Mouse (Mus musculus): ENCODE data around the gene Cyp4x1.

Cyp4x1 gene

GRCm38 (mm10) chr4:115090592-115090991 lies 43.5 kb downstream of the Cyp4x1 start:
- DNase-seq (ENCODE audit: low read depth, low spot score): no peak

GRCm38 (mm10) chr4:115088611-115089338 lies 45.3 kb downstream of the Cyp4x1 start, which contains the start of gene Pdzk1ip1:
Gene Pdzk1ip1 (plus strand): TSS chr4:115088708.
- DNase-seq (ENCODE audit: low read depth, low spot score): peak; percentile 43

GRCm38 (mm10) chr4:115086763-115087415 lies 47.2 kb downstream of the Cyp4x1 start:
- DNase-seq (ENCODE audit: low read depth, low spot score): no peak

DNA sequence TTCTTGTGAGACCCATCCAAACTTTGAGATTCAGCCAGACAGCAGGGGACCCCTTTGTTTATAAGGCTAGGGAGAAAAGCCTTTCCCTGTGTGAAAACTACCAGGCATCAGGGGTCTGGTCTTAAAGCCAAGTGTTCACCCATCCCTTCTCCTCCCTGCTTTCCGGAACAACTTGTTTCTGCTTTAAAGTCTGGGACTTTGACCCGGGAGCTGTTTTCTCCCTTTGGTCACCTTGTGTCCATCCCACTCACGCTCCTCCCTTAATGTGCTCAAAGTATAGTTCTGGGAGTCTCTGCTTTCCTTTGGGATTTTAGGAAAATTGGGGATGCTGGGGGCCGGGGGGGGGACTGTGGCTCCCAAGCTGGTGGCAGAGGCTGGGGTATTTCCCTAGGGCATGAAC lies 47.8 kb downstream of the Cyp4x1 start:
- DNase-seq (ENCODE audit: low read depth, low spot score): no peak

- DNase-seq (ENCODE audit: low read depth, low spot score): peak; percentile 58
Measured at GRCm38 (mm10) chr4:115085522-115086095, 48.5 kb downstream of the Cyp4x1 start.

- DNase-seq (ENCODE audit: low read depth, low spot score): no peak
Measured at GRCm38 (mm10) chr4:115083031-115083430, 51.0 kb downstream of the Cyp4x1 start.

DNA sequence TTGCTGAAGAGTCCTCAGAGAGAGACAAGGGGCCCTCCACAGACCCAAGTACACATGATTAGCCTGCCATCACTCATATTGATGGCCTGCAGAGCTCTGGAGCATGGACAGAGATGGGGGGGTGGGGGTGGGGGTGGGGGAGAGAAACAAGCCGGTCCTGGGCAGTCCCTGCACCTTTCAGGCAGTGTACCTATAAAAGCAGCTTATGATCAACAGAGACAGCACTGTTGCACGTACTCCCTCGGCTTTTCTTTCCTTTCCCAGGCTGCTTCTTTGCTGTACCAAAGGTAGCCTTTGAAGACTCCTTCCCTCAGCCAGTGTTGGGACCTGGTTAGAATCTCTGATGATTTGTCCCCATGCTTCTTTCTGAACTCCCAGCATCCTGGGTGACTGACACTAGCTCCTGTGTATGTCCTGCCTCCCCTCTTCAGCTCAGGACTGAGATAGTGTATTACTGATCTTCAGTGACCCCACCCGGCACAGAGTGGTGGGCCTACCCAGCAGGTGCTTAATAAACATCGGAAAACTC lies 54.2 kb downstream of the Cyp4x1 start:
- no peak for DNase-seq (ENCODE audit: low read depth, low spot score)

GRCm38 (mm10) chr4:115078892-115079820 lies 54.9 kb downstream of the Cyp4x1 start:
- DNase-seq (ENCODE audit: low read depth, low spot score): no peak

DNA sequence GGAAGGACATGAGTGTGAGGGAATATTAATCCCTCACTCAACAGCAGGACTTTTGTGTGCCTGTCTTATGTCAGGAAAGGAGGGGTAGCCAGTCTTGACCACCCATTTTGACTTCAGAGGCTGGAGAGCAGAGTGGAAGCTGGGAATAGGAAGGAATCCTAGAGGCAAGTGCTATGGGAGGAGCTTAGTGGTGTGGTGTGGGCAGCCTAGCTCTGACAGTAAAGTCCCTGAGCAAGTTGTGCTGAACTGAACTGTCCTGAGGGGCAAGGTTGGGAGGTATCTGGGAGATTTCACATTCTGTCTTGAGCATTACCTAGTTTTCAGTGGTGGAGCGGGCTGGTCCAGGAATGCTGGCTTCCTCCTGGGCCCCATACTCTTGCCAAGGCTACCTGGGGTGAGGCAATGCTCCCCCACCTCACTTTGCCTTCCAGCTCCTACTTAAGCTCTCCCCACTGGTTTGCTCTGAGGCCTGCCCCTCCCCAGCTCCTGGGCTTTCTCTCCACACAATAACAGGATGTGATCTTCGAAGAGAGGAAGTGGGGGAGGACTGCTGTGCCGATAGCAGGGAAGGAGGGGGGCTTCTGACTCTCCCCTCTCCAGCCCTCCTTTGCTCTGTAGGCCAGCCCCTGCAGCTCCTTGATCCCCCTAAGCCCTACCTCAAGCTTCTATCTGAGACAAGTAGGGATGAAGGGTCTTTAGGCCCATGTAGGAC lies 58.7 kb downstream of the Cyp4x1 start:
- DNase-seq (ENCODE audit: low read depth, low spot score): no peak

DNA sequence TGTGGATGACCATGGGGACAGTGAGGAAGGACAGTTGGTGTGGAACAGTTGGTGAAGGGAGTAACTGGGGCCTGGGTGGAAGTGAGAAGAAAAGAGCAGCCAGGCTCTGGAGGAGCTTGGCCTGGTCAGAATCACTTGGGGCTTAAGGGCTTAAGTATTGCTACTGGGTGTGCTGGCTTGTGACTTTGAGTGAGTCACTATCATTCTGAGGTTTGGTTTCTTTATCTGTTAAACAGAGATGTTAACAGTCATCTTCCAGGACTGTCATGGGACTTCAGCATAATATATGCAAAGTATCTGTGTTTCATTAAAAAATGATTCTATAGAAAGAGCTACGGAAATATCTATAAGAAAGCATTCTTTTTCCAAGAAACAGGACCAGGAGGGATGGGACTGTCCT lies 59.3 kb downstream of the Cyp4x1 start:
- no peak for DNase-seq (ENCODE audit: low read depth, low spot score)

GRCm38 (mm10) chr4:115071668-115072067 lies 62.4 kb downstream of the Cyp4x1 start:
- no peak for DNase-seq (ENCODE audit: low read depth, low spot score)

- DNase-seq (ENCODE audit: low read depth, low spot score): no peak
Measured at GRCm38 (mm10) chr4:115063518-115064239, 70.4 kb downstream of the Cyp4x1 start.

DNA sequence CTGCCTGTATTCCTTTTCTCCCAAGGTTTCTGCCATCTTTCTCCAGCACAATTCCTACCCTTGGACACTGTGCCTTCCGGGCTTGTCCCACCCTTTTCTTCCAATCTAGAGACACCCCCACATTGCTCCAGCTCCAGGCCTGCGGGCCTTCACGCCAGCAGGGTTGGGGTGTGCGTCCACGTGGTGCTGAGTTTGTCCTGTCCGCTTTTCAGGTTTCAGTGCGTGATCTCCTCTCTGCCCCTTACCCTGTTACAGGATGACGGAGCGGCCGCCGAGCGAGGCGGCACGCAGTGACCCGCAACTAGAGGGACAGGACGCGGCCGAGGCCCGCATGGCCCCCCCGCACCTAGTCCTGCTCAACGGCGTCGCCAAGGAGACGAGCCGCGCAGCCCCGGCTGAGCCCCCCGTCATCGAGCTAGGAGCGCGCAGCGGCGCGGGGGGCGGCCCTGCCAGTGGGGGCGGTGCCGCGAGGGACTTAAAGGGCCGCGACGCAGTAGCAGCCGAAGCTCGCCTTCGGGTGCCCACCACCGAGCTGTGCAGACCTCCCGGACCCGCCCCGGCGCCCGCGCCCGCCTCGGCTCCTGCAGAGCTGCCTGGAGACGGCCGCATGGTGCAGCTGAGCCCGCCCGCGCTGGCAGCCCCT lies 71.1 kb downstream of the Cyp4x1 start:
- peak; percentile 6 for DNase-seq (ENCODE audit: low read depth, low spot score)

DNA sequence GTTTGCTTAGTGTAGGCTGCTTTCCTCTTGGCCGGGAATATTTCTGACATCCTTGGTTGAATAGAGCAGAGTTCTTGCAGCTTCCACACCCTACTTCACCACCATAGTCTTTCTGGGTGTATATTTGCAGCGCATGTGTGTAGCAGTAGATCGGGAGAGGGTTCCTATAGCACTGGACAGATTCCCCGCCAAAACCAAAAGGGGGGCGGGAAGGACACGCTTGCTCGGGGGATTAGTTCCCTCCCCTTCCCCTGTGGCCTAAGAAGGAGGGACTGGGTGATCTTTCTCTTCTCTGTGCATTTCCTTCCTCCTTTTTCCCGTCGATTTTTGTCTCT lies 71.6 kb downstream of the Cyp4x1 start:
- peak; percentile 9 for DNase-seq (ENCODE audit: low read depth, low spot score)

GRCm38 (mm10) chr4:115060753-115061152 lies 73.3 kb downstream of the Cyp4x1 start:
- DNase-seq (ENCODE audit: low read depth, low spot score): no peak

DNA sequence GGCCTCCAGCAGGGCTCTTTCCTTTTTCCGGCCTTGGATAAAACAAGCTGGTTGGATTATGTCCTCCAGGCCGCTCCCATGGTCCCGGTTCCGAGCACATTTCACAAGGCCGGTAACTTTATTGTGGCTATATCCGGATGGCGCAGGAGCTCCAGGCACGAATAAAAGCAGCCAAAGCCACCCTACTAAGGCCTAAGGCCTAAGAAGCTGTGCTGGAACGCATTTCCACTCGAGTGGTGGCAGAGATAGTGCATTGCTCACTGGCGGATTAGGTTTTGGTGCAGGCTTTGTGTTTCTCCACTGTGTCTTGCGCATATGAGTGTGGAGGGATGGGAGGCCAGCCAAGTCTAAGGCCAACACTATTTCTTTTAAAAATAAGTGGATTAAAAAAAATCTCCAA lies 74.2 kb downstream of the Cyp4x1 start:
- DNase-seq (ENCODE audit: low read depth, low spot score): peak; percentile 73

- peak; percentile 33 for DNase-seq (ENCODE audit: low read depth, low spot score)
Measured at GRCm38 (mm10) chr4:115058871-115059590, 75.0 kb downstream of the Cyp4x1 start.

- DNase-seq (ENCODE audit: low read depth, low spot score): peak; percentile 23
Measured at GRCm38 (mm10) chr4:115058317-115058761, 75.7 kb downstream of the Cyp4x1 start.

Data from ES-CJ7 (cell line).